Mouse (Mus musculus): ENCODE results near the gene Lhfpl4. TPM values are rescaled to one million over a fixed set of nuclear protein-coding genes. Genes with fewer than 3 reads are reported as not detected.

Lhfpl4 gene
- total RNA-seq, 2 experiments from 2014 or later = 0.18 TPM; not detected in 1

DNA sequence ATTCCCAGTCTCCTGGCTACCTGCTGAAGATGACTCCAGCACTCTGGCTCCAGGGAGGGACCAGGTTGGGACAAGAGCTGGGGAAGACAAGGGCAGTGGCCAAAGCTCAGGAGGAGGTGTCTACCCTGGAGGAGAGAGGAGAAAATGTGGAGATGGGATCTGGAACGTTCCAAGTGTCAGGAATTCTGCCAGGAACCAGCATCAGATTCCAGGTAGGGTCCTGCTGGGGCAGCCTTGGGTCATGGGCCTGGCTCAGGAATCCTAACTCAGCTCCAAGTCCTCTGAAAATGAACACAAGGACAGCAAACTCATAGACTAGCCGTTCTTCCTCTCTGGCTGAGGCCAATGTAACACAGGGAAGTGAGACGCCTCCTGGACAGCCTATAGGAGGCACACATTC is 25.3 kb downstream of the Lhfpl4 start:
- ATAC-seq (ENCODE audit: poor library complexity, severe bottlenecking) = no peak

DNA sequence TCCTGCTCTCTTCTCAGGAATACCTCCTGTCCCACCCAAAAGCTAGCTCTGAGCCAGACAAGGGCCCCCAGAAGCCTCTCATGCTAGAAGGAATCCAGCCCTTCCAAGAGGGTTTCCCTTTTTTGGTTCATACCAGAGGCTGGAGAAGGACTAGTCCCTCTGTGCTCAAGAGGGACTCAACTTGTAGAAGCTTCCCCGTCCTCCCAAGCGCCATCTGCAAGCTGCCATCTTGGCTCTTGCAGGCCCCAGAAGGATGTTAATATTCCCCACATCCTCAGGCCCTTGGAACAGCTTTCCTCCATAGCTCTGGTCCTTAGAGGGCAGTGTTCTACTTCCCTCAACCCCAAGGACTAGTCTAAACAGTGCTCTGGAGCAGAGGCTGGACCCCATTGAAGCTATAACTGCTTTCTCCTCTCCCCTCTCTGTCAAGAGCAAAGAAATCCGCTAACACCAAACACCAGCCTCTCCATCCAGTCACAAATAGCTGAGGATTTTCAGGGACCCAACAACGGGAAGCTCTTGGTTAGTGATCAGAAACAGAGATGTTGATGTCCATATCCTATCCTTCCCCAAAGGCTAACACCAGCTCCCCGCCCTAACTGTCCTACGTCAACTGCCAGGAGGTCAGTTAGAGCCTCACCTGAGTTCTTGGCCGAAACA is 26.7 kb downstream of the Lhfpl4 start:
- no peak for ATAC-seq (ENCODE audit: poor library complexity, severe bottlenecking)

DNA sequence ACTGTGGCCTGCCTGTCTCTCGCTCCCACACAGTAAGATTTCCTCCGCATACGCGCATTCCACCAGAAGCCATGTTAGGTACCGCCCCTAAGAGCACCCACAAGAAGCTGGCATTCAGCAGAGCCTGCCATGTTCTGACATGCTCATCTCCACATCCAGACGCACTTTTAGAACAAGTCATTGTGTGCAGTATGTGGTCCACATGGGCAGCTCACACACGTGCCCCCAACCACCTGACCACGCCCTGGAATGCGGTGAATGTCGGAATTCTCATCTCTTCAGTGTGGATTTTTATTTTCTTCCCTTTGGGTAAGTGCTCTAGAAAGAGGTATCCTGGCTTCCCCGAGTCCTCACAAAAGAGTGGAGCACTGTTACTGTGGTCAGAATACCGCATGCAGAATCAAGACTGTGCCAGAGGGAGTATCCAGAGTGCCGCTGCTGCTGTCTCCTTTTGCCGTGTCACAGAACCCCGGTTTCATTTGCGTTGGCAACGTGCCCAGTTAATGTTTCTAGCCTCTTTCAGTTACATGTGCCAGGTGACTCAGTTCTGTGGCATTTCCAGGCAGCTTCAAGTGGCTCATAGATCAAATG is 28.4 kb downstream of the Lhfpl4 start:
- ATAC-seq (ENCODE audit: poor library complexity, severe bottlenecking) = no peak

DNA sequence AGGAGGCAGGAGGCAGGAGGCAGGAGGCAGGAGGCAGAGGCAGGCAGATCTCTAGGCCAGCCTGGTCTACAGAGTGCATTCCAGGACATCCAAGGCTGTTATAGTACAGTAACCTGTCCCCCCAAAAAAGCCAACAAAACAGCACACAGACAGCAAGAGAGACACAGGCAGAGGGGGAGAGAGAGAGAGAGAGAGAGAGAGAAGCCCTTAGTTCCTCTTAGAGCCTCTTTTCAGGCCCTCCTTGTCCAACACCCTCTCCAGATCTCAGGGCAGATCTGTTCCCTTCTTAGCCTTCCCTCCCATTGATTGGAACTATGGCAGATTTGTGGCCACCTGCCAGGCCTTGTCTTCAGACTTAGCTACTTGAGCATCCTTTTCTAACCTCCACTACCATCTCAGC is 31.7 kb downstream of the Lhfpl4 start:
- ATAC-seq (ENCODE audit: poor library complexity, severe bottlenecking) = no peak

DNA sequence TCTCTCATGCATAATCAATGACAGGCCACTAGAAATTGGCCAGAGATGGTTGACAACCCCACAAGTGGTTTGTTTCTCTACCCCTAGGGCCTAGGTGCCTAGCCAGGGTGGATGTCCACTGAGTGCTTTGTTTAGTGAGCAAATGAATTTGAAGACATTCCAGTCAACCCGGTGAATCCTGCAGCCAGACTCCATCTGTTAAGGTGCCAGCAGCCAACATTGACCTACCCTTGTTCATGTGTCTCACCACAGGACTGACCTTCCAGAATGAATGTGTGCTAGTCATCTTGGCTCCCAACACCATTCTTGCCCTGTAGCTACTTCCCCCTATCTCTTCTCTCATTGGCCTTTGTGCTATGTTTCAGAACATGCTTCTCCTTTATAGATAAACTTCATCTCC is 33.2 kb downstream of the Lhfpl4 start:
- no peak for ATAC-seq (ENCODE audit: poor library complexity, severe bottlenecking)

DNA sequence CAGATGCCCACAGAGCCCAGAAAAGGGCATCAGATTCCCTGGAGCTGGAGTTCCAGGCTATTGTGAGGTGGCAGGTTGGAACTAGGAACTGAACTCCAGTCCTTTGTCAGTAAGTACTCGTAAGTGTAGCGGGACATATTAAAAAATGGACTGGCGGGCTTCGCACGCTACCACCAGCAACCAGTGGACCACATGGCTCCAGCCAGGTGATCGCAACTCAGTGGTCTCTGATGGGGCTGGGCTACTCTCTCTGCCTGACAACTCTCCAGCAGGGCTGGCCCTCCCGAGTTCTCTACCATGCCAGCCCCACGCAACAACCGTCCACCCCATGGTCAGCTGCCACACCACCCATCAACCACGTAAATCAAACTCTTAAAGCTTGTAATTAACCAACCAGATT is 35.1 kb downstream of the Lhfpl4 start:
- ATAC-seq (ENCODE audit: poor library complexity, severe bottlenecking) = no peak

DNA sequence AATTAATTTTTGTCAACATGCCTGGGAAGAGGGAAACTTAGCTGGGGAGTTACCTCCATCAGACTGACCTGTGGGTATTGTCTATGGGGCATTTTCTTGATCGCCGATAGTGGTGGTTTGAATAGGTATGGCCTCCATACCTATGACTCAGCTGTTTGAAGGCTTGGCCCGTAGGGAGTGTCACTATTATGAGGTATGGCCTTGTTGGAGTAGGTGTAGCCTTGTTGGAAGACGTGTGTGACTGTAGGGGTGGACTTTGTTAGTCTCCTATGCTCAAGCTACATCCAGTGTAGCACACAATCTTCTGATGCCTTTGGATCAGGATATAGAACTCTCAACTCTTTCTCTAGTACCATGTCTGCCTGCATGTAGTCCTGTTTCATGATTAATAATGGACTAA is 39.1 kb downstream of the Lhfpl4 start:
- ATAC-seq (ENCODE audit: poor library complexity, severe bottlenecking) = no peak

DNA sequence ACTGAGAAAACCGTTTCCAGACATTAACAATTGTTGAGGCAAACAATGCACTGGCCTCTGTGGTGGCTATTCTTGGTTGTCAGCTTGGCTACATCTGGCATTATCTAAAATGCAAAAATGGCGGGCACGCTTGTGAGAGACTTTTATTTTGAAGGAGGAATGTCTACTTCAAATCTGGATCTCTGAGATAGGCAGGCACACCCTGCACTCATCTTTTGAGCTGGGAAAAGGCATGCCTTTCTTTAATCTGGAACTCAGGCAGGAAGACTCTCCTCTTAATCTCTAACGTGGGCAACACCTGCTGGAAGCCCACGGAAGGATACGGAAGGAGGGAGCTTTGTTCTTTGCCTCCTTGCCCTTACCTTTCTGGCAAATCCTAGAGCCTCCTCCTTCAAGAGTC is 40.3 kb downstream of the Lhfpl4 start:
- ATAC-seq (ENCODE audit: poor library complexity, severe bottlenecking) = no peak

DNA sequence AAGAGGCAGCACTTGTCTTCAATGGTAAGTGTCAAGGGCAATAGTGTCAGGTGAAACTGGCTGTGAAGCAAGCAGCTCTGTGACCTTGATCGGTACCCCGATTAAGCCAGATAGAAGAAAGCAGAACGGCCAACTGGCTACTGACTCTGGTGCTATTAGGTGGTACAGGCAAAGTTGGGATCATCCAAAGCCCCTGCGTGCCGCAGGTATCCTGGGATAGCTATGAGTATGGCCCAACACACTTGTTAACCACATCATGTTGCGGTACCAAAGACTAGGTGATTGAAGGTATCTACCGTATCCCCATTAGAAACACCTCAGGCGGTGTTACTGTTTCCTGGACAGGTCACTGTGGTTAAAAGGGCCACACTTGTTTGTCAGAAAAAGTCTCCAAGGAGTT is 41.1 kb downstream of the Lhfpl4 start:
- no peak for ATAC-seq (ENCODE audit: poor library complexity, severe bottlenecking)

DNA sequence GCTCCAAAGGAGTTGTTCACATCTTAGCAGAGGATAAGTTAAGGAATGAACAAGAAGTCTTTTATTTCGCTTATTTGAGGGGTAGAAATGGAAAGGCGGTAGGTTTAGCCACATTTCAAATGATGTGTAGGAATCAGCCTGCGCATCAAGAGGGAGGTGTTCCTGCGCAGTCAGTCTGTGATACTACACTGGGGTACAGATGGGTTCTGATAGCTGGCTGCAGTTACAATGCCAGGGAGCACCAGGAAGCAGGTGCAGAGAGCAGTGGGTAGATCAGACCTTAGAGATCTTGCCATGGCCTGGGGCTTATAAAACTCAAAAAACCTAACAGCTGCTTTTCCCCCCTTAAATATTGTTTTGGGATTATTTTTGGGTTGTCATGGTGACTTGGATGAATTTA is 49.9 kb downstream of the Lhfpl4 start:
- no peak for ATAC-seq (ENCODE audit: poor library complexity, severe bottlenecking)

DNA sequence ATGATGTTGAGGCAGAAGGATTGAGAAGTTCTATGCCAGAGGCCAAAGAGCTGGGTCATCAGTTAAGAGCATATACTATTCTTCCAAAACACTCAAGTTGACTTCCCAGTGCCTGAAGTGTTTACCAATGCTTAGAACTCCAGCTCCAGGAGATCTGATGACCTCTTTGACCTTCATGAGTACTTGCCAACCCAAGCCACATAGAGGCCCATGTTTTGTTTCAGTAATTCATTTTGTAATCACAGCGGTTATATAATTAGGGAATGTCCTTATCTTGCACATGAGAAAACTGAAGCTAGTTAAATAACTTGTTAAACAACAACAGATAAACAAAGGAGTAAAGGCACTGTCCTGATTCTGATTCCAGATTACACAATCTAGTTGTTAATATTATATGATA is 50.4 kb downstream of the Lhfpl4 start:
- ATAC-seq (ENCODE audit: poor library complexity, severe bottlenecking) = no peak

DNA sequence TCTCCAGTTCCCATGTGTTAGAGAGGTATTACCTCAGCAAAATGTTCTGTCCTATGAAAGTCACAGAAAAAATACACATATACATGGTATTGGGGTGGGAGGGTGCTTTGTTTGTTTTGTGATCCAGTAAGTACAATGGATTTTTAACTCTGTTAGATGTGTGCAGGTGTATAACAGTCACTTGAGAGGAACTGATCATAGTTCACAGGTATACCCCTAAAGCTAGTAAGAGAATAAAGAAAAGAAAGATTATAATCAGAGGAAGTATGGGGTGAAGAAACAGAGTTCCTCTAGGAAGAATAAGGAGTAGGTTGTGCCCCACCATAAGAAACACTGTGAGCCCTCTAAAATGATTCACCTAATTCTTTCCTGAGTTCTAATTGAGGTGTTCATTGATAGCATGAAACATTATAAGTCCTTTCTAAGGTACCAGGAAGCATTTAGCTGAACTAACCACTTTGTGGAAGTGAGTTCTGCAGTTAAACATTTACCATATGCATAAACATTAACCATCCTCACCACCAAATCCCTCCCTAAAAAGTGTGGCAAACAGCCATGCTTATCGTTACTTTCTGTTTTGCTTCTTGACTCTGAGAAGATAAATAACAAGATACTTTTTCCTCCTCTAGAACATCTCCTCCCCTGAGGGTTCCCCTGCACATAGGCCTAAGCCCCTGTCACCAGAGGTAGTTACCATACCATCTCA is 53.6 kb downstream of the Lhfpl4 start:
- ATAC-seq (ENCODE audit: poor library complexity, severe bottlenecking) = no peak

DNA sequence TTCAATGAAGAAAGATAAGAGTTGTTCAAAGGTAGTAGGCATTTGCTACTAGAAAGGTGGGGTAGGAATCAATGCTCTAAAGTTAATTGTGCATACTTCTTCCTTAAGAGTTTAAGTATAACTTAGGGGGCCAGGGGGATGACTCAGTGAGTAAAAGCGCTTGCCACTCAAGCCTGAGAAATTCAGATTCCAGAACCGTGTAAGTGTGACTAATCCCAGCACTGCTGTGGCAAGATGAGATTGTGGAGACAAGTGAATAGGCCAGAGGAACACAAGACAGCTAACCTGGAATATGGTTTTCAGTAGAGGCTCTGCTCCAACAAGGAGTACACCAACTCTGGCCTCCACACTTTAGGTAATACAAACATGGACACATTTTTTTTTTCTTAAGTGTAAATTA is 61.8 kb downstream of the Lhfpl4 start:
- no peak for ATAC-seq (ENCODE audit: poor library complexity, severe bottlenecking)

DNA sequence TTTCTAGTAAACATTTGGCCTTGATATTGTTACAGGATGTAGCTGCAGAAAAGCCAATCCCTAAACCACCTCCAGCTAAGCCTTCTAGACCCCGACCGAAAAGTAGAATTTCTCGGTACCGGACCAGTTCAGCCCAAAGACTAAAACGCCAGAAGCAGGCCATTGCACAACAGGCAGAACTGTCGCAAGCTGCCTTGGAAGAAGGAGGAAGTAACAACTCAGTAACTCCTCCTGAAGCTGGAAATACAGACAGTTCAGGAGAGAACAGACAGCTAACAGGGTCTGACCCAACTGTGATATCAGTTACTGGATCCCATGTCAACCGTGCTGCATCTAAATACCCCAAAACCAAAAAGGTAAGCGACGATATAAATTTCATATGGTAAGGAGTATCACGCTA is 74.4 kb downstream of the Lhfpl4 start:
- ATAC-seq (ENCODE audit: poor library complexity, severe bottlenecking) = peak; percentile 89

Other genes with a start within 250 kb of the Lhfpl4 start
- 3.5 and 6.1 TPM in 2 replicates for gene Srgap3, start 248.1 kb downstream of the Lhfpl4 start, total RNA-seq (2015)
- gene Srgap3, start 248.1 kb downstream of the Lhfpl4 start, total RNA-seq (2017) = 2.7 and 2.8 TPM in 2 replicates
- 50.0 and 50.4 TPM in 2 replicates for gene Thumpd3, start 149.2 kb downstream of the Lhfpl4 start, total RNA-seq (2015)
- 40.8 and 48.5 TPM in 2 replicates for gene Thumpd3, start 149.2 kb downstream of the Lhfpl4 start, total RNA-seq (2017)
- 81.1 and 84.2 TPM in 2 replicates for gene Setd5, start 118.0 kb downstream of the Lhfpl4 start, total RNA-seq (2015)
- 46.1 and 63.6 TPM in 2 replicates for gene Setd5, start 118.0 kb downstream of the Lhfpl4 start, total RNA-seq (2017)
- 30.6 and 34.0 TPM in 2 replicates for gene Mtmr14, start 42.5 kb upstream of the Lhfpl4 start, total RNA-seq (2015)
- gene Mtmr14, start 42.5 kb upstream of the Lhfpl4 start, total RNA-seq (2017) = 56.5 and 60.9 TPM in 2 replicates
- 0.20 and 0.30 TPM in 2 replicates for gene Cpne9, start 86.9 kb upstream of the Lhfpl4 start, total RNA-seq (2015)
- gene Cpne9, start 86.9 kb upstream of the Lhfpl4 start, total RNA-seq (2017) = 0.15 and 0.45 TPM in 2 replicates
- 47.0 and 47.6 TPM in 2 replicates for gene Brpf1, start 111.8 kb upstream of the Lhfpl4 start, total RNA-seq (2015)
- 54.7 and 64.4 TPM in 2 replicates for gene Brpf1, start 111.8 kb upstream of the Lhfpl4 start, total RNA-seq (2017)
- gene Ogg1, start 131.6 kb upstream of the Lhfpl4 start, total RNA-seq (2015) = 10.6 and 12.0 TPM in 2 replicates
- gene Ogg1, start 131.6 kb upstream of the Lhfpl4 start, total RNA-seq (2017) = 5.5 and 10.3 TPM in 2 replicates
- 31.8 and 39.6 TPM in 2 replicates for gene Camk1, start 148.6 kb upstream of the Lhfpl4 start, total RNA-seq (2015)
- gene Camk1, start 148.6 kb upstream of the Lhfpl4 start, total RNA-seq (2017) = 57.6 and 68.3 TPM in 2 replicates
- gene Tada3, start 182.5 kb upstream of the Lhfpl4 start, total RNA-seq (2015) = 20.1 and 23.6 TPM in 2 replicates
- gene Tada3, start 182.5 kb upstream of the Lhfpl4 start, total RNA-seq (2017) = 14.1 and 15.9 TPM in 2 replicates
- gene Arpc4, start 182.7 kb upstream of the Lhfpl4 start, total RNA-seq (2015) = 255 and 284 TPM in 2 replicates
- 427 and 451 TPM in 2 replicates for gene Arpc4, start 182.7 kb upstream of the Lhfpl4 start, total RNA-seq (2017)
- 6.2 and 7.2 TPM in 2 replicates for gene Ttll3, start 193.9 kb upstream of the Lhfpl4 start, total RNA-seq (2015)
- 7.7 and 9.9 TPM in 2 replicates for gene Ttll3, start 193.9 kb upstream of the Lhfpl4 start, total RNA-seq (2017)
- gene Rpusd3, start 224.0 kb upstream of the Lhfpl4 start, total RNA-seq (2015) = 2.5 and 6.2 TPM in 2 replicates
- gene Rpusd3, start 224.0 kb upstream of the Lhfpl4 start, total RNA-seq (2017) = 2.5 and 3.0 TPM in 2 replicates
- gene Cidec, start 240.4 kb upstream of the Lhfpl4 start, total RNA-seq (2015) = not detected in 2 replicates
- not detected in 2 replicates for gene Cidec, start 240.4 kb upstream of the Lhfpl4 start, total RNA-seq (2017)
- 34.2 and 43.6 TPM in 2 replicates for gene Jagn1, start 247.2 kb upstream of the Lhfpl4 start, total RNA-seq (2015)
- gene Jagn1, start 247.2 kb upstream of the Lhfpl4 start, total RNA-seq (2017) = 11.0 and 12.7 TPM in 2 replicates